Mouse (Mus musculus): ENCODE measurements around the gene Stard5. TPM values are rescaled to one million over a fixed set of nuclear protein-coding genes. Genes with fewer than 3 reads are reported as not detected.

Stard5 gene
- polyA plus RNA-seq (2015; fragmentation: Nextera tagmentation; extraction: Ambion mirVana) = 6.8 and 6.9 TPM in 2 replicates

DNA sequence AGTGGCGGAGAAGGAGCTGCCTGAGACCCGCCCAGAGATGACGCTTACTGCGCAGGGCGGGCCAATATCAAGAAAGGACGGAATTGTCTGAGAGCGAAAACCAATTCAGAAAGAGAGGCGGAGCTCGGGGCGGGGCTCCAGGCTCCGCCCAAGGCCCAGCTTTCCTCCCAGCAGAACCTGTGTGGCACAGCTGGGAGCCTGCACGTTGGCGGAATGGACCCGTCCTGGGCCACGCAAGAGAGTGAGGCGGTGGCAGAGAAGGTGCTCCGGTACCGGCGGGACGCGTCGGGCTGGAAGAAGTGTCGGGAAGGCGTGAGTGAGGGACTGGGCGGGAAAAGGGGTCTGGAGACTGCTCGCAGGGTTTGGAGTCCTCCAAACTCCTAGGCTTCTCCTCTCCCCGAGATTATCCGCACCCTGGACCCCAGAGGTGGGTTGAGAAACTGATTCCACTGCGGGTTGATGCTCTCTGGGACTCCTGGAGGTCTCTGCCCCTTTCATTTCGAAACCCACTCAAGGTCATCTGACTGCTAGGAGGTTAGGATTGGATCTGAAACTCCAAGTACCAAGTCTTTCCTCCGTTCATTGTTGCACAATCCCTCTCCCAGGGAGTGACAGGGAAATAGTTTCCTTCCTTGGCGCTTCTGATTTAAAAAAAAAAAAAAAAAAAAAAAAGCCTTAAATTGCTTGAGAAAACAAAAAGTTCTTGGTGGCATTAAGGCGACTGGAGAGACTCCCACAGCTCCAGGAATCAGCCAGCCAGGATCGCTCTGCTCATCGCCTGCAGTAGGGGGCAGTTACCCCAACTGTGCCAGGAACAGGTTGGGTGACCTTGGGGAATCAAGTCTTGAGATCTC is at the start of gene Stard5:
Stard5 (plus strand) TSS at position 132 of the 854 bp plus-strand sequence.
- Histone ChIP-seq H3K9ac (replicated peaks) (peak within 1 kb of the TSS; percentile 55), H3K36me3 (no peaks in the 10 kb centered on the region), H3K4me1 (peaks cover 15% of the 10 kb centered on the region), H3K27me3 (no peaks in the 10 kb centered on the region), H3K27ac (replicated peaks) (0 out of 2 replicates have a peak within 1 kb of the TSS, but pooled peaks have one; percentile 32), H3K4me2 (replicated peaks) (peak within 1 kb of the TSS; percentile 69), H3K9me3 (no peaks in the 10 kb centered on the region), H3K4me3 (peak within 1 kb of the TSS; percentile 56)
- peak; percentile 99 for ATAC-seq (replicated peaks)
- WGBS = under 1% methylated on average over 35 of the region's 35 CpGs

DNA sequence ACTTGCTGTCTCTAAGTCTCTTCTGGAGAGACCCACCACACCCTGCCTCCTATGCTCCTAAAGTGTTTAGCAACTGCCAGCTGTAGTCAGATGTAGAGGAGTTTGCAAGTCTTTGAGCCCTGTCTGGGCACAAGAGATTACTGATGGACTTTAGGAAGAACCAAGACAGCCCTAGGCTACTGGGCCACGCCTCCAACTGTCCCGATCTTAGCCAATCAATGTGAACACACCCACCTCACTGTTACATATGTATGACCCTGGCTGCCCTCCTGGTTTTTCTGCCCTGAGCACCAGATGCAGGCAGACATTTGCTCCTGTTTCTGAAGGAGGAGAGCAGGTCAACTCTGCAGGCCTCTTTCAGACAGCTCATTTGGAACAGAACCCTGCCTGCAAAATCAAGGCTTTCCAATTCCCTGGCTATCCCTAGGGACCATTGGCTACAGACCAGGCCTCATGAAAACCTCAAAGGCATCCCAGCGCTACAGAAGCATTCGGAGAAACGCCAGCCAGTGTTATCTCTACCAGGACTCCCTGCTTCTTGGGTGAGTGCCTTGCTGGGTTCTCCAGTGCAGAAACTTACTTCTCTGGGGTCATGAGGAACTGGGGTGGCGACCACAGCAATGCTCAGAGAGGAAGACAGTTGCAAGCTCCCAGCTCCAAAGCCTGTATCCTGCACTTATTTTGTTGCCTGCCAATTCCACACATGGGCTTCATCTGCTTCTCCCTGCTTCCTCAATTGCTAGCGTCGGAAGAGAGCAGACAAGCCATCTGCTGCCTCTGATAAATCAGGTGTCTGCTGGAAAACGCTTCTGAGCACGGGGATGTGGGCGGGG is 46.9 kb upstream of the Stard5 start, which contains the start of gene Tmc3:
Tmc3 (plus strand) TSS at position 289 of the 833 bp plus-strand sequence.
- 49% methylated on average over 11 of the region's 11 CpGs for WGBS

DNA sequence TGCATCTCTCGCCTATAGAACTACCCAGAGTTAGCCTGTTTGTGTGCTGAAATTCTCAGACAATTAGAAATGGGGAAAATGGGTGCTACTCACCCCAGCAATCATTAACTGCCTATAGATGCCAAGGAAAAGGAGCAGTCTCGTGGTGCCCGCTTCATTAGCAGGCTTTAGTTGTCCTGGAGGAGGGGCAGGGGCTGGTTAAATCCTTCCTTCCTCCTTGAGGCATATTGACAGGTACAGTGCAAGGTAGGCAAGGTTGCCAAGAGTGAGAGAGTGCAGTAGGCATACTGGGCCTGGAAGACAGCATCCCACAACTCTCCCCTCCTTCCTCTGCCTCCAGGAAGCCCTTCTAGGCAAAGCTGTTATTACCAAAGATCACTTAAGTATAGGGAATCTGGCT is 37.7 kb upstream of the Stard5 start:
- H3K9me3 ChIP-seq = no peaks in the 10 kb centered on the region
- no peaks in the 10 kb centered on the region for H3K4me1 ChIP-seq
- H3K27ac ChIP-seq (replicated peaks) = no peak overlapping the region
- no peak overlapping the region for H3K9ac ChIP-seq (replicated peaks)
- no peak for ATAC-seq (replicated peaks)
- H3K27me3 ChIP-seq = no peaks in the 10 kb centered on the region
- H3K4me3 ChIP-seq = no peak overlapping the region
- 61% methylated on average over 3 of the region's 3 CpGs for WGBS
- H3K4me2 ChIP-seq (replicated peaks) = no peak overlapping the region
- no peaks in the 10 kb centered on the region for H3K36me3 ChIP-seq

More for the DNA sequence above, 46.9 kb upstream of the Stard5 start, which contains the start of gene Tmc3:
- Histone ChIP-seq H3K27ac (replicated peaks) (peak within 1 kb of the TSS; percentile 56), H3K27me3 (no peaks in the 10 kb centered on the region), H3K9ac (replicated peaks) (no peak within 1 kb of the TSS), H3K9me3 (no peaks in the 10 kb centered on the region), H3K4me2 (replicated peaks) (no peak within 1 kb of the TSS), H3K36me3 (no peaks in the 10 kb centered on the region), H3K4me3 (no peak within 1 kb of the TSS), H3K4me1 (peaks cover 7% of the 10 kb centered on the region)
- ATAC-seq (replicated peaks) = peak; percentile 55; the same call in 1 of the 2 replicates

DNA sequence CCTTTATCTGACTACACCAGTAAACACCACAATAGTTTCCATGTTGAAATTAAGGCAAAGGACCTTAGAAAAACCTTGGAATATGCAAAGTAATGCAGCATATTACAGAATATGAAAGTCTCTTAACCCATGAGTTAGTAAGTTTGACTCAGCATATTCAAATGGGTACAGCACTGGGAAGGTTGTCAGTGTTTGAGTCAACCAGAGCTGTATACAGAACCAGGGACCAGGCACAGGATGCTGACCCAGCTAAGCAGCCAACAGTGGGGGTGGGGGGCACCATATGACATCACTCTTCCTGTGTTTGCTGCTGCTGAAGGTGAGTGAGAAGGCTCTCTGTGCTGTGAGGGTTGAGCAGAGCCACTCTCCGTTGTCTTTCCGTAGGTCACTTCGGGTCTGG is 34.7 kb upstream of the Stard5 start:
- H3K36me3 ChIP-seq = no peaks in the 10 kb centered on the region
- ATAC-seq (replicated peaks) = no peak
- no peaks in the 10 kb centered on the region for H3K4me1 ChIP-seq
- no peak overlapping the region for H3K4me2 ChIP-seq (replicated peaks)
- H3K27me3 ChIP-seq = no peaks in the 10 kb centered on the region
- no peaks in the 10 kb centered on the region for H3K9me3 ChIP-seq
- H3K9ac ChIP-seq (replicated peaks) = no peak overlapping the region
- no peak overlapping the region for H3K4me3 ChIP-seq
- H3K27ac ChIP-seq (replicated peaks) = no peak overlapping the region
- WGBS = 91% methylated on average over 3 of the region's 3 CpGs

DNA sequence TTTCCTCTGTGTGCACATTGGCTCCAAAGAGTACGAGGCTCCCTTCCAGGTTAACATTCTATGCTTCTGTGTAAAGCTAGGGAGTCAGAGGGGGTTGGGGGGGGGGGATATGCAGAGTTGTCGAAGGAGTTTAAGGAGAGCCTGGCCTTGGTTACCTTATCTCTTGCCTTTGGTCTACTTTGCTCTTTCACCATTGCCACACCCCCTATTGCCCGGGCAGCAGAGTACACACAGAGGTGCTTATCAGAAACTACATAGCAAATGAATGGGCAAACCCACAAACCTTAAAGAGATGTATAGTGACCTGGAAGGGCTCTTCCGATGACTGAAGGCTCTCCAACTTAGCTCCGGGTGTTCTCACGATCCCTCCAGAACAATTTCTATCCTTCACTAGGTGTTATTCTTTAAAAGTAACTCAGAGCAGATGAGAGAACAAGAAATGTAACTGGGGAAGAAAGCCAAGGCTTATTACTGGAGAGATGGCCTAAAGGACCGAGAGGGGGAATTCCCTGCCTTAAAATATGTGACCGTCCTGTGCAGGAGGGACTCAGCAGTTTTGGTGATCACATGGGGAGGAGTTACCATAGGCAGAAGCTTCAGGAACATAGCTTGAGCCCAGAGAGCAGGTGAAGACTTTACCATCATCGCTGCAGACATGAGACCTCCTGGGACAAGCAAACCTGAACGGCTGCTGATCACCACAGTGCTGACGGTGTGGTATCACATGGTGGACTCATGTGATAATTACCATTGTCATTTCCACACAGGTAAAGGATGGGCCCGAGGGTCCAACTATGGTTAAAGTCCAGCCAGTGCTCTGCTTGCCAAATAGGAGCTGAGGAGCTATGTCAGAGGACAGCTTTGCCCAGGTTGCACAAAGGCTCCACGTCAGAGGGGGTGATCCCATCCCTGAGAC is 32.5 kb upstream of the Stard5 start:
- no peaks in the 10 kb centered on the region for H3K27me3 ChIP-seq
- no peak overlapping the region for H3K27ac ChIP-seq (replicated peaks)
- H3K4me3 ChIP-seq = no peak overlapping the region
- no peaks in the 10 kb centered on the region for H3K4me1 ChIP-seq
- H3K9ac ChIP-seq (replicated peaks) = no peak overlapping the region
- no peak for ATAC-seq (replicated peaks)
- no peaks in the 10 kb centered on the region for H3K36me3 ChIP-seq
- WGBS = 91% methylated on average over 13 of the region's 13 CpGs
- H3K9me3 ChIP-seq = no peaks in the 10 kb centered on the region
- no peak overlapping the region for H3K4me2 ChIP-seq (replicated peaks)

DNA sequence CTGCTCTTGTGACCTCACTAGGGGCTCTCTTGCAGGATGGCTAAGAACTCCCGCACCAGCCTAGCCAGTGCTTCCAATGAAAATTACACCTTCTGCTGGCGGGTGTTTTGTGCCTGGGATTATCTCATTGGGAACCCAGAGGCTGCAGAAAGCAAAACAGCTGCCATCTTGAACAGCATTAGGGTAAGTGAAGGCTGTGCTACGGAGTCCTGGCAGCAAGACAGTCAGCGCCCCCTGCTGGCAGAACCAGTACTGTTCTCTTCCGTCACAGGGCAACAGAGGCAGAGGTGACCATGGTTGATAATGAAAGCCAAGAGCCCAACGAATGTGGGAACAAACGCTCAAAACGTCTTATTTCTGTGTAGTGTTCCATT is 31.9 kb upstream of the Stard5 start:
- no peak overlapping the region for H3K4me3 ChIP-seq

DNA sequence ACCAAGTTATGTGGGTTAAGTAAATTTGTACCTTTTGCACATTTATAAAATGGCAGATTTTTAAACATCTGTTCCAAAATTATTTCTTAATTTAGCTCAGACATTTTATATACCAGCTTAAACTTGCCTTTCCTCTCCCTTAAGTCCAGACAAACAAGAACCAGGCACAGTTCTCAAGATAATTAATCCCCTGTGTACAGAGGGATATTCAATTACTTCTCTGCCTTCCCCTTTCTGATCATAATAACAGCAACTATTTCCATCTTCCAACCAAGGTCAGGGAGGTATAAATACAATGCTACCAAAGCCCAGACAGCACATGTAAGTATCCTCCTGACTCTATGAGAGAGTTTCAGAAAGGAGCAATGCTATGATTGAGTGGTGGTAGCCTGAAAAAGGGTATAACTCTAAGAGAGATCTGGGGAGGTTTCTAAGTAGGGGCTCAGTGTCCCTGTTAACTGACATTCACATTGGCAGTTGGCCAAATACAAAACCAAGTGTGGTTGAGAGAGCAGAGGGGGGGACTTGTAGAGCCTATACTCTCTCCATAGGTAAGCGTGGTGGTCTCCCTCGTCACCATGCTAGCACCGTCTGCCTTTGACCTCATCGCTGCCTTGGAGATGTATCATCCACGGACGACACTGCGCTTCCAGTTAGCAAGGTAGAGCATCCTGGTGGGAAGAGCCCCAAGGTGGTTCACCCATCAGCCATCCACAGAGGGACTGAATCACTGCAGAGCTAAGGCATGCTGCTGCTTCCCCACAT is 27.4 kb upstream of the Stard5 start:
- Histone ChIP-seq H3K4me1 (no peaks in the 10 kb centered on the region), H3K4me2 (replicated peaks) (no peak overlapping the region), H3K9ac (replicated peaks) (no peak overlapping the region), H3K9me3 (no peaks in the 10 kb centered on the region), H3K36me3 (no peaks in the 10 kb centered on the region), H3K27ac (replicated peaks) (no peak overlapping the region), H3K4me3 (no peak overlapping the region), H3K27me3 (no peaks in the 10 kb centered on the region)
- no peak for ATAC-seq (replicated peaks)
- WGBS = 92% methylated on average over 7 of the region's 7 CpGs

More for the DNA sequence above, 31.9 kb upstream of the Stard5 start:
- Histone ChIP-seq H3K4me2 (replicated peaks) (no peak overlapping the region), H3K27me3 (no peaks in the 10 kb centered on the region), H3K9me3 (no peaks in the 10 kb centered on the region), H3K9ac (replicated peaks) (no peak overlapping the region), H3K36me3 (no peaks in the 10 kb centered on the region), H3K27ac (replicated peaks) (no peak overlapping the region), H3K4me1 (no peaks in the 10 kb centered on the region)
- WGBS = 63% methylated on average over 8 of the region's 8 CpGs
- ATAC-seq (replicated peaks) = no peak

DNA sequence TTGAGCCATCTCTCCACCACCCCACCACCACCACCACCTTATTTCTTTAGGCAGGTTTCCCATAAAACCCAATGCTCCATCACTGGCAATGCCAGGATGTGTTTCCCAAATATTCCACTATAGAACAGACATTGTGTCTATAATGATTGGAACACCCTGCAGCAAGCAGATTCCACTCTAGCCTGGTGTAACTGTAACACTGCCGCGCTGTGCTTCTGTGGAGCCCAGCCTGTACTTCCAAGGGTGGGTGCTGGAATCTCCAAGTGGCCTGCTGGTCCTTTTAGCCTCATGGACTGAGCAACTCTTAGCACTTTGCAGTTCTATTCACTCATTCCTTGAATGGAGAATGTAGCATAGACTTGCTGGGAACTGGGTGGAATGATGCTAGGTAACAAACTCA is 25.0 kb upstream of the Stard5 start:
- no peak overlapping the region for H3K4me3 ChIP-seq
- WGBS = 92% methylated on average over 2 of the region's 2 CpGs
- H3K4me2 ChIP-seq (replicated peaks) = no peak overlapping the region
- no peak overlapping the region for H3K27ac ChIP-seq (replicated peaks)
- no peaks in the 10 kb centered on the region for H3K36me3 ChIP-seq
- no peak overlapping the region for H3K9ac ChIP-seq (replicated peaks)
- H3K4me1 ChIP-seq = no peaks in the 10 kb centered on the region
- H3K9me3 ChIP-seq = no peaks in the 10 kb centered on the region
- no peaks in the 10 kb centered on the region for H3K27me3 ChIP-seq
- ATAC-seq (replicated peaks) = no peak

DNA sequence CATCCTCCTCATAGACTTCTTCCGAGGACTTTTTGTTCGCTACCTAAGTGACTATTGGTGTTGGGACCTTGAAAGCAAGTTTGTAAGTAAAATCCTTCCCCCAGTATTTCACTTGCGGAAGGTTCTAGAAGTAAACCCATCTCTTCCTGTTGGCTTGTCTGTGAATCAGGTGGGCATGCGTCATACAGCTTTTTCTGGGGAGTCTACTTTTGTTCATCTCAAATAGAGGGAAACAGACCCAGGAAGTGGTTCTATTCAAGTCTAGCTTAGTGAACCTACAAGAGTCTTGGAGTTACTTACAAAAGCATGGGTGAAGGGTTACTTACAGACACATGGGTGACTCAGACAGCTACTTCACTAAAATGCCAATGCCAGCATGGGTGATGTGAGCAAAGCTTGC is 21.9 kb upstream of the Stard5 start:
- Histone ChIP-seq H3K27me3 (no peaks in the 10 kb centered on the region), H3K4me3 (no peak overlapping the region), H3K4me2 (replicated peaks) (no peak overlapping the region), H3K4me1 (no peaks in the 10 kb centered on the region), H3K9me3 (no peaks in the 10 kb centered on the region), H3K9ac (replicated peaks) (no peak overlapping the region), H3K36me3 (no peaks in the 10 kb centered on the region), H3K27ac (replicated peaks) (no peak overlapping the region)
- WGBS = 95% methylated on average over 4 of the region's 4 CpGs
- ATAC-seq (replicated peaks) = no peak

DNA sequence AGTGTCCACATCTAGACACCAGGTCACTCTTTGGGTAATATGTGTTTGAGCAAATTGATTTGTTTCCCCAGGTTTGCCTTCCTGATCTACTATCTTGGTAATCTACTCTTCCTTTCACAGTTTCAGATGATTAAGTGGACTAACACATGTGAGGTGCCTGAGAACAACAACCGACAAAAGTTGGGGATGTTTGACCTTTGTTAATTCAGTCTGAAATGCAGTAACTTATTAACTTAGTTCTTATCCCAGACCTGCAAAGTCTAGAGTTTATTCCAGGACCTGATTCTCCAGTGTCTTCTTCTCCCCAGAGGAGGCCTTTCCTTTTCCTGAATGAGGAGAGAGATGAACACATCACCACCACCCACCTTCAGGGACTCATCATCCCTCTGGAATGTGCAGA is 19.9 kb upstream of the Stard5 start:
- ATAC-seq (replicated peaks) = no peak
- Histone ChIP-seq H3K4me2 (replicated peaks) (no peak overlapping the region), H3K27me3 (no peaks in the 10 kb centered on the region), H3K4me1 (no peaks in the 10 kb centered on the region), H3K9ac (replicated peaks) (no peak overlapping the region), H3K4me3 (no peak overlapping the region), H3K36me3 (no peaks in the 10 kb centered on the region), H3K27ac (replicated peaks) (no peak overlapping the region), H3K9me3 (no peaks in the 10 kb centered on the region)
- 98% methylated on average over 1 of the region's 1 CpGs for WGBS

DNA sequence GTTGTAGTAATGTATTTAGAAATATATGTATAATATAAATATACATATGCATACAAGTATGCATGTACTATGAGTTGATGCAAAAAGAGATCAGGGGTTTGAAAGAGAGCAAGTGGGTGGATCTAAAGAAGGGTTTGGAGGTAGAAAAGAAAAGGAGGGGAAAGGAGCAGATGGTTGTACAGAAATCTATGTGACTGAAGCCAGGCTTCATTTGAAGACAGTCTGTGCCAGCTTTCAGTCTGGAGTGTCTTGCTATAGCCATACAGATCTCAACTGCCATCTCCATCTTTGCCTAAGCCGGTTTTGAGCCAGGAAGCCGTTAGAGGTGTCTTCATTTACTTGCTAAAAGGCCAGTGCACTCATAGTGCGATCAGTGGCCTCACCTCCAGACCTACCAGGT is 16.5 kb upstream of the Stard5 start:
- no peaks in the 10 kb centered on the region for H3K4me1 ChIP-seq
- H3K27ac ChIP-seq (replicated peaks) = no peak overlapping the region
- H3K27me3 ChIP-seq = no peaks in the 10 kb centered on the region
- no peaks in the 10 kb centered on the region for H3K9me3 ChIP-seq
- no peak overlapping the region for H3K9ac ChIP-seq (replicated peaks)
- no peaks in the 10 kb centered on the region for H3K36me3 ChIP-seq
- 83% methylated on average over 3 of the region's 3 CpGs for WGBS
- no peak overlapping the region for H3K4me2 ChIP-seq (replicated peaks)
- ATAC-seq (replicated peaks) = no peak
- no peak overlapping the region for H3K4me3 ChIP-seq
